8 mouse cellular contexts compared by ENCODE assay signal in genomic region chr1:181143950-181144836, GRCm38 (mm10). TPM values are rescaled to one million over a fixed set of nuclear protein-coding genes. Genes with fewer than 3 reads are reported as not detected.
DNase-seq lines count a peak whose midpoint lies in the region; ATAC-seq and TF ChIP-seq lines count a peak whose summit lies in the region.

Gene Nvl (minus strand): TSS chr1:181144204.
Gene Cnih4 (plus strand): TSS chr1:181144693.

- peak within 1 kb of the TSS; percentile 90 for H3K27ac ChIP-seq in forebrain, embryonic 10.5 days
- peak within 1 kb of the TSS; percentile 82 for H3K27ac ChIP-seq in heart, embryonic 15.5 days
- H3K27ac ChIP-seq in liver, embryonic 14.5 days, result peak within 1 kb of the TSS; percentile 93
- H3K27ac ChIP-seq in neural tube, embryonic 11.5 days (ENCODE audit: low read depth, low read length), result peak within 1 kb of the TSS; percentile 70
- peak within 1 kb of the TSS; percentile 86 for H3K27ac ChIP-seq in stomach, postnatal 0 days (replicated peaks)

- peaks cover 43% of the 10 kb centered on the region for H3K4me1 ChIP-seq in forebrain, embryonic 10.5 days
- peaks cover 16% of the 10 kb centered on the region for H3K4me1 ChIP-seq in heart, embryonic 15.5 days (replicated peaks)
- H3K4me1 ChIP-seq in liver, embryonic 14.5 days (replicated peaks; ENCODE audit: control insufficient read depth in 2 of 2, insufficient read depth in 2 of 2, low read length in 1 of 2), result peaks cover 20 to 35% of the 10 kb centered on the region in 2 experiments
- peaks cover 10% of the 10 kb centered on the region for H3K4me1 ChIP-seq in neural tube, embryonic 11.5 days (ENCODE audit: control insufficient read depth, insufficient read depth, low read length)
- H3K4me1 ChIP-seq in stomach, postnatal 0 days (replicated peaks; ENCODE audit: control insufficient read depth, insufficient read depth), result 0 out of 2 replicates have a peak, but pooled peaks cover 5% of the 10 kb centered on the region

- no peaks in the 10 kb centered on the region for H3K27me3 ChIP-seq in forebrain, embryonic 10.5 days (ENCODE audit: poor library complexity, severe bottlenecking)
- H3K27me3 ChIP-seq in heart, embryonic 15.5 days, result no peaks in the 10 kb centered on the region
- H3K27me3 ChIP-seq in liver, embryonic 14.5 days (ENCODE audit: control insufficient read depth, insufficient read depth, low read length), result no peaks in the 10 kb centered on the region
- H3K27me3 ChIP-seq in neural tube, embryonic 11.5 days (ENCODE audit: control insufficient read depth, insufficient read depth, low read length), result no peaks in the 10 kb centered on the region
- H3K27me3 ChIP-seq in stomach, postnatal 0 days (ENCODE audit: control insufficient read depth, insufficient read depth, low read length), result no peaks in the 10 kb centered on the region

- no peaks in the 10 kb centered on the region for H3K9me3 ChIP-seq in forebrain, embryonic 10.5 days
- no peaks in the 10 kb centered on the region for H3K9me3 ChIP-seq in heart, embryonic 15.5 days (replicated peaks)
- H3K9me3 ChIP-seq in liver, embryonic 14.5 days (ENCODE audit: control insufficient read depth, low read length), result no peaks in the 10 kb centered on the region
- no peaks in the 10 kb centered on the region for H3K9me3 ChIP-seq in neural tube, embryonic 11.5 days (ENCODE audit: control insufficient read depth, low read length)
- no peaks in the 10 kb centered on the region for H3K9me3 ChIP-seq in stomach, postnatal 0 days (ENCODE audit: control insufficient read depth, low read length)

- WGBS in forebrain, embryonic 10.5 days, result under 1% methylated on average over 52 of the region's 52 CpGs
- under 1% methylated on average over 52 of the region's 52 CpGs for WGBS in heart, embryonic 15.5 days
- WGBS in liver, embryonic 14.5 days (ENCODE audit: insufficient replicate concordance), result under 1% methylated on average over 52 of the region's 52 CpGs
- WGBS in neural tube, embryonic 11.5 days, result under 1% methylated on average over 52 of the region's 52 CpGs
- WGBS in stomach, postnatal 0 days, result under 1% methylated on average over 52 of the region's 52 CpGs

- peak; percentile 64 for TF ChIP-seq EP300 in liver, embryonic 14.5 days (IDR thresholded peaks at IDR 0.05; ENCODE audit: low read depth)
- peak; percentile 87 for TF ChIP-seq EP300 in stomach, postnatal 0 days (optimal IDR thresholded peaks at IDR 0.05)

- H3K9ac ChIP-seq in heart, embryonic 15.5 days, result peak within 1 kb of the TSS; percentile 75
- H3K9ac ChIP-seq in liver, embryonic 14.5 days (replicated peaks), result peak within 1 kb of the TSS; percentile 89
- peak within 1 kb of the TSS; percentile 62 for H3K9ac ChIP-seq in neural tube, embryonic 11.5 days (ENCODE audit: low read length)
- H3K9ac ChIP-seq in stomach, postnatal 0 days (ENCODE audit: low read length), result peak within 1 kb of the TSS; percentile 74

- peaks cover 34% of the 10 kb centered on the region for H3K36me3 ChIP-seq in forebrain, embryonic 10.5 days (replicated peaks)
- H3K36me3 ChIP-seq in heart, embryonic 15.5 days, result peaks cover 25% of the 10 kb centered on the region
- peaks cover 21% of the 10 kb centered on the region for H3K36me3 ChIP-seq in liver, embryonic 14.5 days (replicated peaks; ENCODE audit: control insufficient read depth, insufficient read depth, low read depth)
- H3K36me3 ChIP-seq in neural tube, embryonic 11.5 days (ENCODE audit: control insufficient read depth, insufficient read depth, low read length), result no peaks in the 10 kb centered on the region
- 0 out of 2 replicates have a peak, but pooled peaks cover 3% of the 10 kb centered on the region for H3K36me3 ChIP-seq in stomach, postnatal 0 days (ENCODE audit: control insufficient read depth, insufficient read depth, low read length)

- H3K4me3 ChIP-seq in forebrain, embryonic 10.5 days, result peak within 1 kb of the TSS; percentile 85
- peak within 1 kb of the TSS; percentile 86 for H3K4me3 ChIP-seq in heart, embryonic 15.5 days
- H3K4me3 ChIP-seq in liver, embryonic 14.5 days (ENCODE audit: insufficient read depth in 1 of 2, low read depth in 2 of 2, low read length in 2 of 2), result peak within 1 kb of the TSS; percentile 83 to 99
- H3K4me3 ChIP-seq in neural tube, embryonic 11.5 days (ENCODE audit: low read depth, low read length), result peak within 1 kb of the TSS; percentile 57
- peak within 1 kb of the TSS; percentile 81 for H3K4me3 ChIP-seq in stomach, postnatal 0 days (ENCODE audit: low read depth, low read length)

- peak; percentile 100 for ATAC-seq in heart, embryonic 15.5 days (replicated peaks; ENCODE audit: insufficient number of reproducible peaks, insufficient read depth, low FRiP score, low read depth)
- ATAC-seq in liver, embryonic 14.5 days (ENCODE audit: insufficient read depth), result peak; percentile 95
- peak; percentile 98 for ATAC-seq in neural tube, embryonic 11.5 days (ENCODE audit: insufficient read depth, low FRiP score, low TSS enrichment)
- peak; percentile 98 for ATAC-seq in stomach, postnatal 0 days (ENCODE audit: low FRiP score, low TSS enrichment)

- peak; percentile 88 to 89 for DNase-seq in CD8-positive naive resting alpha-beta T cell, adult 2 months (ENCODE audit: low read depth in 2 of 2, low spot score in 2 of 2)
- peak; percentile 85 for DNase-seq in c-Kit-positive CD71-negative TER-119-negative erythroid progenitor cells, embryonic 14.5 days (ENCODE audit: low read depth)
- peak; percentile 94 for DNase-seq in forebrain, embryonic 10.5 days (ENCODE audit: extremely low spot score, low spot score)
- DNase-seq in kidney, postnatal 25 days, result peak; percentile 94 to 97
- peak; percentile 91 to 92 (median 91) for DNase-seq in liver, embryonic 14.5 days (ENCODE audit: low read depth in 3 of 3, low spot score in 3 of 3)
- peak; percentile 94 for DNase-seq in neural tube, embryonic 11.5 days (ENCODE audit: low spot score)
- peak; percentile 95 for DNase-seq in stomach, postnatal 0 days (ENCODE audit: low spot score)

- peak; percentile 25; the same call in 1 of the 2 replicates for TF ChIP-seq CTCF in liver, embryonic 14.5 days (IDR thresholded peaks at IDR 0.05; ENCODE audit: low read depth)
- TF ChIP-seq CTCF in stomach, postnatal 0 days (IDR thresholded peaks at IDR 0.05; ENCODE audit: low read depth), result peak; percentile 28; the same call in 1 of the 2 replicates

- peak within 1 kb of the TSS; percentile 63 for H3K4me2 ChIP-seq in heart, embryonic 15.5 days
- peak within 1 kb of the TSS; percentile 87 for H3K4me2 ChIP-seq in liver, embryonic 14.5 days (ENCODE audit: low read depth)
- peak within 1 kb of the TSS; percentile 61 for H3K4me2 ChIP-seq in neural tube, embryonic 11.5 days (ENCODE audit: low read depth)
- H3K4me2 ChIP-seq in stomach, postnatal 0 days (replicated peaks; ENCODE audit: low read depth), result peak within 1 kb of the TSS; percentile 73

RNA-seq across cellular contexts. Expression of gene Nvl, which starts in this region (rescaled TPM):
- polyA plus RNA-seq in forebrain, embryonic 10.5 days (2016; fragmentation: Nextera tagmentation; extraction: Ambion mirVana), result 45.8 and 50.7 TPM in 2 replicates
- polyA plus RNA-seq in heart, embryonic 15.5 days (2015; fragmentation: Nextera tagmentation; extraction: Ambion mirVana), result 15.5 and 17.7 TPM in 2 replicates
- polyA plus RNA-seq in liver, embryonic 14.5 days (2012; rRNA removed), result 9.1 and 13.1 TPM in 2 replicates
- polyA plus RNA-seq in liver, embryonic 14.5 days (2014; fragmentation: Nextera tagmentation; extraction: Ambion mirVana), result 10.8 and 11.6 TPM in 2 replicates
- polyA plus RNA-seq in neural tube, embryonic 11.5 days (2014; fragmentation: Nextera tagmentation; extraction: Ambion mirVana), result 39.2 and 39.3 TPM in 2 replicates
- 11.1 and 12.1 TPM in 2 replicates for polyA plus RNA-seq in stomach, postnatal 0 days (2015; fragmentation: Nextera tagmentation; extraction: Ambion mirVana)

RNA-seq across cellular contexts. Expression of gene Cnih4, which starts in this region (rescaled TPM):
- polyA plus RNA-seq in forebrain, embryonic 10.5 days (2016; fragmentation: Nextera tagmentation; extraction: Ambion mirVana), result 113 and 127 TPM in 2 replicates
- 128 and 135 TPM in 2 replicates for polyA plus RNA-seq in heart, embryonic 15.5 days (2015; fragmentation: Nextera tagmentation; extraction: Ambion mirVana)
- polyA plus RNA-seq in liver, embryonic 14.5 days (2012; rRNA removed), result 9.5 and 10.0 TPM in 2 replicates
- 53.3 and 55.4 TPM in 2 replicates for polyA plus RNA-seq in liver, embryonic 14.5 days (2014; fragmentation: Nextera tagmentation; extraction: Ambion mirVana)
- 94.2 and 106 TPM in 2 replicates for polyA plus RNA-seq in neural tube, embryonic 11.5 days (2014; fragmentation: Nextera tagmentation; extraction: Ambion mirVana)
- polyA plus RNA-seq in stomach, postnatal 0 days (2015; fragmentation: Nextera tagmentation; extraction: Ambion mirVana), result 116 and 118 TPM in 2 replicates

Comparison
In these comparisons a context has a peak if more than half of its experiments do, and no peak if none do; other contexts are left out.
1. Peak in every context shown above with its lines: DNase-seq, ATAC-seq, H3K4me3 ChIP-seq and H3K27ac ChIP-seq.